Mouse (Mus musculus) liver, adult (tissue): Measurements from ENCODE around the gene Flt3.

Experiments
- GATA4 ChIP-seq: IDR thresholded peaks from 2 replicates; pipeline ENCODE4 v1.6.1; 2014; ENCODE audit warnings: mild to moderate bottlenecking, low read length; ENCODE audit not compliant: insufficient replicate concordance

Gene Flt3

DNA sequence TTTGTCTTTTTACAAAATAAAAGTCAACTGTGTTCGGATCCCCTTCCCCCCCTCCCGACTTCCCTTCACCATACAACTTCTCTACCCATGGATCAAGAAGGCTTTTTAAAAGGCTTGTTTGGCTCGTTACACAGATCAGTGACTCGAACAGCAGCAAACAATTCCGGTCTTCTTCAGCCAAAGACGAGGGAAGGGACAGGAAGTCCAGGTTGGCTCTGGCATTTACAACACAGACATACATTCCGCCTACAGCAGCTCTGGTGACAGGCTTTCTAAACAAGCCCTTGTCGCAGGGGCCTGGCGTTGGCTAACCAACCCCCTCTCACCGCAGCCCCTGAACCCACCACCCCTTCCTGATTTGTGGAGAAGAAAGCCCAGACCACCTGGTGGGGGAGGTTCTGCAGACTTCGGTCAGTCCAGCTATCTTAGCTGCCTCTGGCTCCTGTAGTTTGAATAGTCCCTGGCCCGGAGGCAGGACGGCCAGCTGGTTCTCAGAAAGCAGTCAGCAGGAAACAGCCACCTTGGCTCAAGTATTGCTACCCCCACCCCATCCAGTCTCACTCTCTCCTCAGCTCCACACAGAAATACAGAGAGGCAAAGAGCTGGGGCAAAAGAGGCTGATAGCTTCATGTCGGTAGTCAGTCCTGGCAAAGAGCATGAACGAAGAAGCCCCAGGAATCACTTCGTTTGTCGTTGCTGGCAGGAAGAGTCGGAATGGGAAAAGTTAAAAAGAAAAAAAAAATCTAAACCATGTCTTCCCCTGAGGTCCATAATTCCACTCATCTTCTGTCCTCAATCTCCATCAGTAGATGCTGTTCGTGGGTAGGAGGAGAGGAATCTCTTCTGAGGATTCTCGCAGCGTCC, 99.1 kb downstream of the Flt3 start:
- TF ChIP-seq GATA4: no peak

DNA sequence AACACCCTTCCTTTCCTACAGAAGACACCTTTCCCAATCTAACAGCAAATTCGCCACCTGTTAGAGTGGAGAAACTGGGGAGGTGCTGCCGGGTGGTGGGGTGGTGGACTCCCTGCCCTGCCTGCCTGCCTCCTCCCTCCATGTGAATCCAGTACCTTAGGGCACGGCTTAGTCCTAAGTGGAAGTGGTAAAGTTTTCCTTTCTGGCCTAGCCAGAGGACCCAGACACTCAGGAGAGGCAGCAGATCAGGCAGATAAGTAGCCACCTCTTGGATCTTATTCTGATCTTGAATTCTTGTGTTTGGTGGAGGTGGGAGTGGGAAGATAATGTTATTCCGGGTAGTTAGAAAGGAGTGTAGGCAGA, 100.3 kb downstream of the Flt3 start:
- TF ChIP-seq GATA4: no peak

DNA sequence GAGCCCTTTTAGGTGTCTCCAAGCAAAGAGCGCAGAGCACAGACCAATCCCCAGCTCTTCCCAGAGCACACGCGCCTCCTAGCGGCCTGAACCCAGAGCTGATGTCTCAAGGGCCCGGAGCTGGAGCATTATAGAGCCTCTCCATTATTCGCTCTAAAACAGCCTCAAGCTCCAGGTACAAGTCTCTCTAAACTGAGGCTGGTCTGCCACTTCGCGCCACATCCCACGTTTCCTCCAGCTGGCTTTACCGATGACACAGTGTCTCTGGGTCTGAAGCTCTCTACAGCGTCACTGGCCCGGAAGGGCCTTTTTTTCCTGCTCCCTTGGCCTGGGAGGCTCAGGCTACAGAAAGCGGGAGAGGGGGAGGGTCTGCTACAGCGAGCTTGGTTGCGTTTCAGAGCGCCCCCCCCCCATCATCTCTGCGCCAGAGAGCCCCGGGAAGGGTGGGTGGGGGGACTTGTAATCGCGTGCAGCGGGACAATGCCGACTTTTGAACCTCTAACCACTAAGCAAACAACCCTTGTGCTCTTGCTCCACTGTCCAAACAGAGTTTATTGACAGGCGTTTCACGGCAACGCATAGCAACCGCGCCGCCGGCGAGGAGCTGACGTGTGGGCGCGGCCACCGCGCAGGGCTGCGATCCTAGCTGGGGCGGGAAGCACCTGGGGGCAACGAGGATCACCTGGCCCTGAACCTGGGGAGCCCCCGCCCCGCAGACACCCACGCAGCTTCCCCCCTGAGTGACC, 100.9 kb downstream of the Flt3 start:
- TF ChIP-seq GATA4: no peak

DNA sequence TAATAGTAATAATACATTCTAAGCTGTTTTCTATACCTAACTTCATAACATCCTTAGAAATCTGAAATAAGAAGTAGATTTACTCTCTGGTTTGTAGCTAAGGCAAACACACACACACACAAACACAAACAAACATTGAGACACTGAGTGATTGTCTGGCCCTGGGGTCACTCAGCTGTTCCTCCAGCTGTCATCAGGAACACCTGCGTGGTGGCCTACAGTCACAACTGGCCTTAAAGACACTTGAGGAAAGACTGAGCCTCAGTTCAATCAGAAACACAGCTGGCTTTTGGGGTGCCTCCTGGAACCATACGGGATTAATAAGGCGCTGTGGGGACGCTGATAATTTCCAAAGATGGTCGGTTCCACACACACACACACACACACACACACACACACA, 103.0 kb downstream of the Flt3 start:
- no peak for TF ChIP-seq GATA4

DNA sequence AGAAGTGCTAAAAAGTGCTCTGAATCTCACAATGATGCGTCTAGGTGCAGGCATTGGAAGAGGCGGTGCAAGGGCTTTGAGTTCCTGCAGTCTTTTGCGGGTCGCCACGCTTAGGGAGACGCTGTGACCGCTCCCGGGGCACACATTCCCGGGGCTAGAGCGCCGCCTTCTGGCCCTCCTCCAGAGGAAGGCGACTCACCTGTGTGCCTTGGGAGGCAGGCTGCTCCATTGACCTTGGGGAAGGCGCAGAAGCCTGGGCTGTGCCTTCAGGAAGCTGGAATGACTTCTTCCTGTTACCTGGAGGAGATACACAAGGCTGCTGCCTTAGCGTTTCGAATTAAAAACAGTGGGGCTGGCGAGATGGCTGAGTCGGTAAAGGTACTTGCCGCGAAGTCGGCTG, 106.2 kb downstream of the Flt3 start:
- TF ChIP-seq GATA4: no peak

DNA sequence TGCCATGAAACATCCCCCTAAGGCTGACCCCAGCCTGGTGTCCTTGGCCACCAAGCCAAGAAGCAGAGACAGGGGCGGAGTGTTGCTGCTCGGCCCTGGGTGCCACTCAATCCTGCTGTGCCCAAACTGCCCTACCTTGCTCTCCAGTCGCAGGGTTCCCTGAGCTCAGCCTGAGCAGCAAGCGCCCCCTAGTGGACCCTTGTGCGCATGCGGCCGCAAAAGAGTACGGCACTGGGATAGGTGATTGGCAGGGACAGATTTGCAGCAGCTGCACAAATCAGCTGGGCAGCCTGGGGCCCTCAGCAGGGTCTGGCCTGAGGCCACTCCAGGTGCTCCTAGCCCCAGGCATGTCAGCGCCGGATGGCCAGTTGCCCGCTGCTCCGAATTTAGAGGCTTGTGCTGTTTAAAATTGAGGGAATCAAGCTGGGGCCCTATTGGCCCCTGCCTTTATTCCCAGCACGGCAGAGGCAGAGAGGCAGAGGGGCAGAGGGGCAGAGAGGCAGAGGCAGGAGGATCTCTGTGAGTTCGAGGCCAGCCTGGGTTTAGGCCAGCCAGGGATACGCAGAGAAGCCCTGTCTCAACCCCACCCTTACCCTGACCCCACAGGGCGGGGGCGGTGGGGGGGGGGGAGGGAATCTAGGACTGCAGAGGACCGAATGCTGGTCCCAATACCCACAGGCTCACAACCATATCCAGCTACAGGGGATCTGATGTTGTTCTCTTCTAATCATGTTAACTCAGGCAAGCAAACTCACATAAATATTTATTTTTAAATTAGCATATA, 107.0 kb downstream of the Flt3 start:
- no peak for TF ChIP-seq GATA4

DNA sequence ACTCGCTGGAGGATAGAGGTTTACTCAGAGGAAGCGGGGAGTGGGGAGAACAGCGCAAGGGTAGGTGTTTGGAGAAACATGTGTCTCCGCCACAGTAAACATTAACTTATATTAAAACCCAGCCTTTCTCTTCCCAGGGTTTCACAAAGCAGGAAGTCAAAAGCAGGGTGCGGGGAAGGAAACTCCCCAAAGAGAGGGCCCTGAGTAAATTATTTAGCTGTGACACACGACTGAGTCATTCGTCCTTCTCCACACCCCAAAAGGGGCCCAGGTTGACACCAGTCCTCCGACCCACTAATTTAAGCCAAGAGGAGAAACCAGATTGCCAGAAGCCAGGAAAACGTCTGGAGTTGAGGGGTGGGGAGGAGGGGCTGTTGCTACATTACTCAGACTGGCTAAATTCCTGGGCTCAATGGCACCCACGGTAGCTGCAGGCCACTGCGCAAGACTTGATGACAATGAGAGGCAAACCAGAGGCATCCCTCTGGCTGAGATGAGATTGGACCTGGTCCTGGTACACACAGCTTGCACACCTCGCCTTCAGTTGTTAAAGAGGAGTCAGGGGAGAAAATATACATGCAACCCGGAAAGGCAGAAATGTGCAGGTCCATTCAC, 107.7 kb downstream of the Flt3 start:
- no peak for TF ChIP-seq GATA4

DNA sequence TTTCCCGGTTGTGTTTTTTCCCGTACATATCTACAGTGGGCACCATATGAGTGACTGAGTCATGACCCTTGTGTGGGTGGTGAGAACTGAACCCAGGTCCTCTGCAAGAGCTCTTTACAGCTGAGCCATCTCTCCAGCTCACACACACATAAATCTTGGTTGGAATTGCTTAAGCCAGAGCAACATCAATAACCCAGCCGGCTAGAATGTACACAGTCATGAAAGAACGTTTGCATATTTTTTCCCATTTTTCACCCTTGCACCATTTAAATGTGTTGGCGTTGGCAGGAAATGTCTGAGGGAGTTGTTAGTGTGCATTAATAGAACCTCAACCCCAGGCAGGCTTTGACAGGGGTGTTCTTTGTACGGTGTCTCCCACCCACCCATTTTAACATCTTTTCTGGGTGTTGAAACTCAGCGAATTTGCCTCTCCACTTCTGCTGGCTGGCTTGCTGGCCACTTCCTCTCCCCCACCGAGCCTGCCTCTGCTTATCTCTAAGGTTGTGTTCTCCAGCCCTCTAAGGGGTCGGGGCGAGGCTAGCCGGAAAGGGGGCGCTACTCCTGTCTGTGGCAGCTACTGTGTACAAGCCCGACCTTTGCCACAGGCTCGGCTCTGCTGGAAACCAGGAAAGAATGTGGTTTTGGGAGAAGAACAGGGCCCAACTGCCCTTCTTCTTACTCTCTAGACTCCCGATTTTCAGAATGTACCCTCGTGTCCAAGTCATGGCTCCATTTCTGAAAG, 108.4 kb downstream of the Flt3 start:
- no peak for TF ChIP-seq GATA4

DNA sequence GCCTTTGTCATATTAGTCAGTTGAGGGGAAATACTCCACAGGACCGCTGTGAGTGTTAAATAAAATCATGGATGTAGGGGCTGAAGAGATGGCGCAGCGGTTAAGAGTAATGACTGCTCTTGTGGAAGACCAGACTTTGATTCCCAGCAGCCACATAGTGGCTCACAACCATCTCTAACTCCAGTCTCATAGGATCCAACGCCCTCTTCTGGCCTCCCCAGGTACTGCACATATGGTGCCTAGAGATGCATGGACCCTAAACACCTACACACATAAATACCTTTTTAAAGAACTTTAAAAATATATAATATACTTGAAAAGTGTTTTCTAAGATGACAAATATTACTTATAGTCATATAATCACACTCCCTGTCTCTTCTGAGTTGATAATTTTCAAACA, 115.9 kb downstream of the Flt3 start:
- TF ChIP-seq GATA4: no peak
